Mouse (Mus musculus): Measurements from ENCODE around the gene Tas1r1. TPM values are rescaled to one million over a fixed set of nuclear protein-coding genes. Genes with fewer than 3 reads are reported as not detected.

Tas1r1 gene
- polyA plus RNA-seq, 1 experiment from 2014 or later, result 0.19 TPM

DNA sequence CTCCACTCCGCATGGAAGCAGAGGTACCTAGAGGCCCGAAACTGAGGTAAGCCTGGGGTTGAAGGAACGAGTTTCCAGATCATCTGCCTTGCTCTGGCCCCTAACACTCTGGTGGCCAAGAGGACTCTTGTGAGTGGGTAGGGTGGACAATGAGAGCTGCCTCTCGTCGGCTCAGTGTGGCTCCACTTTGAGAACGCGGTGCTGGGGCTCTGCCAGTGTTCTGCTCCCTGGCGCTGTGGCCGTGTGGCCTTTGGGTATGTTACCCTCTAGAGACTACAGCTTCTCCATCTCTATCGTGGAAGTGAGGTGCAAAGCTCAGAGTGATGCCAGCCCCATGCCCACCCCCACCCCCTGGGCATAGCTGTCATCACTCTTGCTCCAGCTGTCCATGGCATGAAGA, 34.3 kb upstream of the Tas1r1 start:
- DNase-seq (ENCODE audit: low spot score), result no peak
- Histone ChIP-seq H3K27ac (0 out of 2 replicates have a peak overlapping the region, but pooled peaks have one; percentile 17), H3K27me3 (ENCODE audit: insufficient read depth, poor library complexity, severe bottlenecking) (no peaks in the 10 kb centered on the region; the same call in 1 of the 2 replicates), H3K4me1 (peaks cover 38% of the 10 kb centered on the region), H3K4me3 (no peak overlapping the region), H3K36me3 (no peaks in the 10 kb centered on the region), H3K9me3 (no peaks in the 10 kb centered on the region)
- WGBS, result 77% methylated on average over 10 of the region's 10 CpGs

DNA sequence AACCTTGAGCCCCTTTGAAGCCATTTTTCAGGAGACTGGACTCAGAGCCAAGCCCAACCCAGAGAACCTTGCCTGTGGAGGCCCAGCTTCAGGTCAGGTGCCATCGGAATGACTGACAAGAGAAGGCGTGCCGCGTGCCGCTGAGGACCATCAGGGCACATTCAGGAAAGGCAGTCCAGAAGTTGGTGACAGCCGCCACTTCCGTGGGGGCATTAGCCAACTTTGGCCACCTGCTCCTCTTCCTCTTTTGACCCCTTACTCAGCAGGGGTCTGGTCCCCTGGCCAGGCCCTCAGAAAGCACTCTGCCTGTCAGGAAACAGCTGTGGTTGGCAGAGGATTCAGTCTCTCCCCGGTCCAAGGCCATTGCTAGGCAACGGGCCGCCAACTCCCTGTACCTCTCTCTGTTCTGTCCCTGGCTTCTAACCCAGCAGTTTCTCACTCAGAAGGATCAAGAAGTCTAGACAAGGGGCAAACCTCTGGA, 33.8 kb upstream of the Tas1r1 start, which contains the start of gene Plekhg5:
Gene Plekhg5 (plus strand): TSS at position 378 of the 481 bp plus-strand sequence.
- Histone ChIP-seq H3K36me3 (no peaks in the 10 kb centered on the region), H3K4me1 (peaks cover 38% of the 10 kb centered on the region), H3K27me3 (ENCODE audit: insufficient read depth, poor library complexity, severe bottlenecking) (no peaks in the 10 kb centered on the region; the same call in 1 of the 2 replicates), H3K4me3 (no peak within 1 kb of the TSS), H3K9me3 (no peaks in the 10 kb centered on the region), H3K27ac (0 out of 2 replicates have a peak within 1 kb of the TSS, but pooled peaks have one; percentile 17)
- no peak for DNase-seq (ENCODE audit: low spot score)
- 63% methylated on average over 10 of the region's 10 CpGs for WGBS

DNA sequence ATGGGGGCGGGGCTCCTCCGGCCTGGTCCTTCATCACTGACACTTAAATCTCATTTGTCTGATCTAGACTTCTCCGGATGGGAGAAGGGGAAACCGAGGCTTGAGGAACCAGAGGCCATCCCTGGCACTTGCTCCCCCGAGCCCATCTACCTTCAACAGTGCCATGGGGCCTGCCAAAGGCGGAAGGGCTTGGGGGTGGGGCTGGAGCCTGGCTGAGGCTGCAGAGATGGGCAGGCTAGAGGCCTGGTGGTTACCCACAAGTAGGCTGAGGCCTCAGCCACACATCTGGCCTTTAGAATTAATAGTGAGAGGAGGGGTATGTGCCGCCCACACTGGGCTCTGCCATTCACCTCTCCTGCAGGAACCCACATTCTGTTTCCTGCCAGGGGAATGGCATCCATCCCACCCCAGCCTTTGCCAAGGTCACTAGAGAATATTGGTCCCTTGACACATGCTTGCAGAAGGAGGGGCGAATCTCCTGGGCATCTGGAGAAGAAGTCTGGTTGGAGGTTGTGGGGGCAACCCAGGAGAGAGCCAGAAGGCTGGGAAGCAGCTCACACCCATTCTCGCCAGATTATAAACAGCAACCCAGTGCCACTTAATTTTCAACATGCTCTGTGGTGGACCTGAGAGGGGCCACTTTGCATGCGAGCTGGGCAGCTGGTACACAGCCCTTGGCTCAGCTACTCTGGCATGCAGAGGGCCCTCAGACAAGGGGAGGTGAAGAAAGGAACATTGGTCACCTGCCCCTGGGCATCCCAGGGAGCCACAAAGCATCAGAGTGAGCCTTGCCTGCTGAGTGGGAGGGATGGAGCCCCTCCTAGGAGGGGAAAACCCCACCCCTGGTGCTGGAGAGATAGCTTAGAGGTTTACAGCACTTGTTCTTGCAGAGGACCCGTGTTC, 32.4 kb upstream of the Tas1r1 start:
- H3K4me1 ChIP-seq, result peaks cover 29% of the 10 kb centered on the region
- DNase-seq (ENCODE audit: low spot score), result no peak
- 77% methylated on average over 11 of the region's 11 CpGs for WGBS
- H3K27me3 ChIP-seq (ENCODE audit: insufficient read depth, poor library complexity, severe bottlenecking), result no peaks in the 10 kb centered on the region; the same call in 1 of the 2 replicates
- no peak overlapping the region for H3K27ac ChIP-seq
- H3K9me3 ChIP-seq, result no peaks in the 10 kb centered on the region
- H3K36me3 ChIP-seq, result no peaks in the 10 kb centered on the region
- H3K4me3 ChIP-seq, result no peak overlapping the region

DNA sequence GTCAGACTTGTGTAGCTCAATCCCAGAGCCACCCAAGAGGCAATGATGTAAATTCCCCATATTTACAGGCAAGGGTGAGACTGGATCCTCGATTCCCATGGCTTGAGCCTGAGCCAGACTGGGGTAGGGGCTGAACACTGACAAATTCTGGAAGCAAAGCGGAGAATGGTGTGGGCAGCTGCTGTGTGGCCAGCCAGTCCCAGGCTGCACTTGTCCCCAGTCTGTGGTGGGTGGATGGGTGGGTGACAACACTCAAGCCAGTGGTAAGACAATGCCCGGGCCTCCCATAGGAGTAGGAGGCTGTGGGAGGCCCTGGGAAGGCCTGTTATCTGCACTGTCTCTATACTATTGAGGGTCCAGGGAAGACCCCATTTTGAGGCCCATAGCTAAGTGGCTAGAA, 30.9 kb upstream of the Tas1r1 start:
- 81% methylated on average over 3 of the region's 3 CpGs for WGBS
- no peak overlapping the region for H3K4me3 ChIP-seq
- no peaks in the 10 kb centered on the region for H3K27me3 ChIP-seq (ENCODE audit: insufficient read depth, poor library complexity, severe bottlenecking)
- H3K4me1 ChIP-seq, result peaks cover 24% of the 10 kb centered on the region
- no peaks in the 10 kb centered on the region for H3K9me3 ChIP-seq
- no peak overlapping the region for H3K27ac ChIP-seq
- no peaks in the 10 kb centered on the region for H3K36me3 ChIP-seq
- no peak for DNase-seq (ENCODE audit: low spot score)

GRCm38 (mm10) chr4:152068166-152068724, 29.9 kb upstream of the Tas1r1 start:
- Histone ChIP-seq H3K4me3 (no peak overlapping the region), H3K9me3 (no peaks in the 10 kb centered on the region), H3K27ac (no peak overlapping the region), H3K36me3 (no peaks in the 10 kb centered on the region), H3K27me3 (ENCODE audit: insufficient read depth, poor library complexity, severe bottlenecking) (no peaks in the 10 kb centered on the region), H3K4me1 (peaks cover 20% of the 10 kb centered on the region)
- 77% methylated on average over 6 of the region's 6 CpGs for WGBS
- DNase-seq (ENCODE audit: low spot score), result no peak

DNA sequence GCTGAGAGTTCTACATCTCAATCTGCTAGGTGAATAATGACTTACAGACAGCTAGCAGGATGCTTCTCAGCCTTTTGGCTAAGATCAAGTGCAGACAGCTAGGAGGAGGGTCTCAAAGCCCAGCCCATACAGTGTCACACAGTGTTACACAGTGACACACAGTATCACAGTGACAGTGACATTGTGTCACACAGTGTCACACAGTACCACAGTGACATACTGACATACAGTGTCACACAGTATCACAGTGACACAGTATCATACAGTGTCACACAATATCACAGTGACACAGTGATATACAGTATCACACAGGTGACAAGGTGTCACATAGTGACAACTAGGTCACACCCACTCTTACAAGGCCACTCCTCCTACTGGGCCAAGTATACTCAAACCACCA, 28.9 kb upstream of the Tas1r1 start:
- no peak for DNase-seq (ENCODE audit: low spot score)
- peaks cover 2% of the 10 kb centered on the region; the same call in 1 of the 2 replicates for H3K36me3 ChIP-seq
- H3K4me1 ChIP-seq, result peaks cover 15% of the 10 kb centered on the region
- H3K27me3 ChIP-seq (ENCODE audit: insufficient read depth, poor library complexity, severe bottlenecking), result no peaks in the 10 kb centered on the region
- no peak overlapping the region for H3K27ac ChIP-seq
- no peak overlapping the region for H3K4me3 ChIP-seq
- no peaks in the 10 kb centered on the region for H3K9me3 ChIP-seq

DNA sequence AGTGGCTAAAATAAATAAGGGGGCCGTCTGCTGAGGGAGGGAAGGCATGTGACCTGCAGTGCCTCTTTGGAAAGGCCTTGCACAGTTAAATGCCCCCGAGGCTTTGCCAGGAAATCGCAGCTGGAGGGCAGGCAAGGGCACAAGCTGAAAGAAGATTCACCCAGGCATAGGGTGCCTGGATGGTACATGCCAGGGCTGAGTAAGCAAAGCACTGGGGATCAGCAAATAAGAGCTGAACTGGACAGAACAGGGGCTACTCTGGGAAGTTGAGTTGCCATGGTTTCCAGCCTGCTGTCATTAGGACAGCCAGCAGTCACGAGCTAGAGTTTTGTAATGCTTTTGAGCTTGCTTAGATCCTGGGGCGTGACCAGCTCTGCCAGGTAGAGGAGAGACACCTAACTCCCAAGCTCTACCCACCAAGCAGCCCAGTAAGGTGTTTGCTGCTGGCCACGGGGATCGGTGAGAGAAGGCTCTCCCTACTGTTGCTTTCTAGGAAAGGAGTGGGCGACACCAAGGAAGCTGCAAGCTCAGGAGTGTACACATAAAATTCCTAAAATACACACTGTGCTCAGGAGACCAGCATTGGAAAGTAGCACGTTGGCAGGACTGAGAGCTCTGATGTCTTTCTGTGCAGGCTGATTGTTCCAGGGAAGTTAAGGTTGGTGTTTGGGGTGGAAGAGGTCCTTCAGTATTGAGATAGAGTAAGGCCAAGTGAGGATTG, 24.2 kb upstream of the Tas1r1 start:
- no peak for DNase-seq (ENCODE audit: low spot score)
- H3K4me1 ChIP-seq, result peaks cover 5% of the 10 kb centered on the region; the same call in 1 of the 2 replicates
- 81% methylated on average over 9 of the region's 9 CpGs for WGBS

DNA sequence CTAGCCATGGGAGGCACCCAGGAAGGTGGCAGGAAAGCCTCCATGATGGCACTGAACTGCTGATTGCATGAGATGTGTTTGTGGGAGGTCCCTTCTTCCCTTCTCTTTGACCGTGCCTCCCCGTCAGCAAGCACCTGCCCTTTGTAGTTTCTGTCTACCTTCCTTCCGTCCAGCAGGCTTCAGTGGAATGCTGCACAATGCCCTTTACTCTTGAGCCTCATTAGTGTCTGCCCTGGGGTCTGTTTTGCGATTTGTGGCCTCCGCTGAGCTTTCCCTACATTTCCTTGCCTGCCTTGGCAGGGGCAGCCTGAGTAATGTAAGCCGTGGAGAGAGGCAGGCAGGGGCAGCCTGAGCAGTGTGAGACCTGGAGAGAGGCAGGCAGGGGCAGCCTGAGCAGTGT, 6.2 kb upstream of the Tas1r1 start:
- Histone ChIP-seq H3K4me1 (peaks cover 10% of the 10 kb centered on the region), H3K36me3 (peaks cover 85% of the 10 kb centered on the region), H3K9me3 (no peaks in the 10 kb centered on the region), H3K4me3 (no peak overlapping the region), H3K27me3 (ENCODE audit: insufficient read depth, poor library complexity, severe bottlenecking) (no peaks in the 10 kb centered on the region), H3K27ac (no peak overlapping the region)
- WGBS, result 80% methylated on average over 6 of the region's 6 CpGs
- DNase-seq (ENCODE audit: low spot score), result no peak

More for the DNA sequence above, 24.2 kb upstream of the Tas1r1 start:
- H3K36me3 ChIP-seq, result peaks cover 41% of the 10 kb centered on the region
- H3K27ac ChIP-seq, result no peak overlapping the region
- no peaks in the 10 kb centered on the region for H3K9me3 ChIP-seq
- H3K4me3 ChIP-seq, result no peak overlapping the region
- H3K27me3 ChIP-seq (ENCODE audit: insufficient read depth, poor library complexity, severe bottlenecking), result no peaks in the 10 kb centered on the region

DNA sequence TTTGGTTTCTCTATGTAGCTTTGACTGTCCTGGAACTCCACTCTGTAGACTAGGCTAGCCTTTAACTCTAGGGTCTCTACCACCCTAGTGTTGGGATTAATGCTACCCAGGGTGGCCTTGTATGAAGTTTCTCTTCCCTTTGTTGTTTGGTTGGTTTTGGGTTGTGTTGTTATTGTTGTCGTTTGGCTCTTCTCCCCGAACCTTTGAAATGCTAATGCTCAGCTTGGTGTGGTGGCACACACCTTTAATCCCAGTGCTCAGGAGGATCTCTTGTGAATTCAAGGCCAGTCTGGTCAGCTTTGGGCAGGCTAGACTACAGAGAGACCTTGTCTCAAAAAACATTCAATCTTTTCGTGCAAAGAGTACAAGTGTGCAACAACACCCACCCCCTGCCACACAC, 4.8 kb upstream of the Tas1r1 start:
- no peak overlapping the region for H3K27ac ChIP-seq
- peaks cover 72% of the 10 kb centered on the region for H3K36me3 ChIP-seq
- 86% methylated on average over 3 of the region's 3 CpGs for WGBS
- peaks cover 21% of the 10 kb centered on the region for H3K4me1 ChIP-seq
- DNase-seq (ENCODE audit: low spot score), result no peak
- no peak overlapping the region for H3K4me3 ChIP-seq
- H3K9me3 ChIP-seq, result no peaks in the 10 kb centered on the region
- H3K27me3 ChIP-seq (ENCODE audit: insufficient read depth, poor library complexity, severe bottlenecking), result no peaks in the 10 kb centered on the region

DNA sequence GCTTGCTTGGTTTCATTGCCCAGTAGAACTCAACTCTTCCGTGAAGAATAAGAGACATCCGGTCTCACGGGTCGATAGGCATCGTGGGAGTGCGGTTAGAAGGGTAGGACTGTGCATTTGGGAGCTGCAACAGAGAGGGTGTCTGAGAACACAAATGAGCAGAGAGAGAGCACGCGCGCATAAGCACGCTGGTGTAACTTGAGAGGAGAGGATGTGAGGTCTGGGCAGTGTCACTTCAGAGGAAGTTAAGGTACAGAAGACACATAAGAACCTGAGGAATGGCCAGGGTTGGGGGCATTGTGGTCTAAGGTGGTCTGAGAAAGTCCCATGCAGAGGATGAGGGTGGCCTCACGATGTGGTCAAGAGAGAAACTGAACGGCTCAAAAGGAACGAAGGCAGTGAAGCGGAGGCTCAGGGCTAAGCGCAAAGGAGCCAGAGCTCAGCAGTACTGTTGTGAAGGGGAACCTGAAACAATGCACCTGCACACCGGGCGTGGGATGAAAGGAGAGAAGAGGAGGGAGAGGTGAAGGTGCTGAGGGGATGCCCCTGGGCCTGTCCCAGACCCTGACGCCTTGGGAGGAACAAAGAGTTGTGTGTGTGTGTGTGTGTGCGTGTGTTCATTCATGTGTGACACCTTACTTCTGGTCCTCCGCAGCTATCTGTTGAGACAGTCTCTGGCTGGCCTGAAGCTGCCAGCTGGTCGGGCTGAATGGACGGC, 3.7 kb upstream of the Tas1r1 start:
- H3K4me3 ChIP-seq, result no peak overlapping the region
- no peak for DNase-seq (ENCODE audit: low spot score)
- H3K36me3 ChIP-seq, result peaks cover 61% of the 10 kb centered on the region
- 96% methylated on average over 22 of the region's 22 CpGs for WGBS
- no peak overlapping the region for H3K27ac ChIP-seq
- H3K9me3 ChIP-seq, result no peaks in the 10 kb centered on the region
- H3K27me3 ChIP-seq (ENCODE audit: insufficient read depth, poor library complexity, severe bottlenecking), result no peaks in the 10 kb centered on the region
- H3K4me1 ChIP-seq, result peaks cover 23% of the 10 kb centered on the region

DNA sequence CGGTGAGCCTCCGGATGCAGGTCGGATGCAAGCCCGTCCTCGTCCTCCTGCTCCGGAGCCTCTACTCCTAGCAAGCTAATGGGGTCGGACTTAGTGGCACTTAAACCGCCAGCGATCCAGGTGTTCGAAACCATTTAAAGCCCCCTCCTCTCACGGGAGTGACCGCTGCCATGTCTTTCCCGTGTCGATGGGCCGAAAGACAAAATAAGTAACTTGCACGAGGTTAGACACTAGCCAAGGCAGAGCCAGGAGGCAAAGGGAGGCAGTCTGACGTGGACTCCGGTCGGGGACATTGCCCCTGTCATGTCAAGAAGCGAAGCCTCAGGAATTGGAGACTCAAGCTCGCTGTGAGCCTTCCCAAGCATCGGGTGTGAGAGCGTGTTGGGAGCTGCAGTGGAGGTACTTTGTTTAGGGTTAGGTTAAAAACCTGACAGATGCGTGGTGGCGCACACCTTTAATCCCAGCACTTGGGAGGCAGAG, 1.5 kb upstream of the Tas1r1 start:
- Histone ChIP-seq H3K4me1 (peaks cover 23% of the 10 kb centered on the region), H3K27me3 (ENCODE audit: insufficient read depth, poor library complexity, severe bottlenecking) (no peaks in the 10 kb centered on the region), H3K36me3 (peaks cover 40% of the 10 kb centered on the region), H3K4me3 (peak overlapping the region; percentile 100), H3K9me3 (no peaks in the 10 kb centered on the region), H3K27ac (peak overlapping the region; percentile 90)
- no peak for DNase-seq (ENCODE audit: low spot score)
- WGBS, result 2% methylated on average over 25 of the region's 25 CpGs
